Mouse (Mus musculus) right cerebral cortex, postnatal 36 days (tissue): ENCODE measurements around the gene Fkbp5.

ENCODE experiments used
- DNase-seq, 2 experiments: peaks; one replicate each; pipeline ENCODE4 v3.0.0; 2022; ENCODE audit warnings: low spot score in 2 of 2, mixed read lengths in 1 of 2

Gene Fkbp5

GRCm38 (mm10) chr17:28460388-28460787 lies 56.9 kb downstream of the Fkbp5 start:
- DNase-seq: no peak

GRCm38 (mm10) chr17:28455098-28455497 lies 62.2 kb downstream of the Fkbp5 start:
- no peak for DNase-seq

GRCm38 (mm10) chr17:28452889-28453288 lies 64.4 kb downstream of the Fkbp5 start:
- no peak for DNase-seq

GRCm38 (mm10) chr17:28451914-28452313 lies 65.4 kb downstream of the Fkbp5 start:
- DNase-seq: no peak

GRCm38 (mm10) chr17:28451487-28451886 lies 65.8 kb downstream of the Fkbp5 start:
- DNase-seq: no peak

GRCm38 (mm10) chr17:28448225-28448624 lies 69.1 kb downstream of the Fkbp5 start:
- DNase-seq: no peak

GRCm38 (mm10) chr17:28447789-28448188 lies 69.5 kb downstream of the Fkbp5 start:
- no peak for DNase-seq

- no peak for DNase-seq
Observed at GRCm38 (mm10) chr17:28446820-28447168, 70.5 kb downstream of the Fkbp5 start.

GRCm38 (mm10) chr17:28445886-28446819 lies 71.2 kb downstream of the Fkbp5 start:
- DNase-seq: no peak

- no peak for DNase-seq
Observed at GRCm38 (mm10) chr17:28442661-28443060, 74.7 kb downstream of the Fkbp5 start.

- DNase-seq: no peak
Observed at GRCm38 (mm10) chr17:28438342-28439115, 78.8 kb downstream of the Fkbp5 start.

GRCm38 (mm10) chr17:28437938-28438337 lies 79.4 kb downstream of the Fkbp5 start:
- DNase-seq: no peak

GRCm38 (mm10) chr17:28434921-28435485 lies 82.3 kb downstream of the Fkbp5 start:
- DNase-seq: no peak

- no peak for DNase-seq
Observed at GRCm38 (mm10) chr17:28433029-28433428, 84.3 kb downstream of the Fkbp5 start.

- DNase-seq: no peak
Observed at GRCm38 (mm10) chr17:28431931-28432335, 85.4 kb downstream of the Fkbp5 start.

GRCm38 (mm10) chr17:28431038-28431437 lies 86.3 kb downstream of the Fkbp5 start:
- DNase-seq: no peak

- DNase-seq: no peak
Observed at GRCm38 (mm10) chr17:28428474-28429258, 88.7 kb downstream of the Fkbp5 start.

- DNase-seq: no peak
Observed at GRCm38 (mm10) chr17:28427666-28428065, 89.7 kb downstream of the Fkbp5 start.

- no peak for DNase-seq
Observed at GRCm38 (mm10) chr17:28424373-28424772, 93.0 kb downstream of the Fkbp5 start.

- no peak for DNase-seq
Observed at GRCm38 (mm10) chr17:28421071-28421470, 96.3 kb downstream of the Fkbp5 start.

GRCm38 (mm10) chr17:28420229-28421051 lies 96.9 kb downstream of the Fkbp5 start:
- DNase-seq: no peak
